Mouse (Mus musculus): ENCODE results near the gene Bdp1.

Gene Bdp1

DNA sequence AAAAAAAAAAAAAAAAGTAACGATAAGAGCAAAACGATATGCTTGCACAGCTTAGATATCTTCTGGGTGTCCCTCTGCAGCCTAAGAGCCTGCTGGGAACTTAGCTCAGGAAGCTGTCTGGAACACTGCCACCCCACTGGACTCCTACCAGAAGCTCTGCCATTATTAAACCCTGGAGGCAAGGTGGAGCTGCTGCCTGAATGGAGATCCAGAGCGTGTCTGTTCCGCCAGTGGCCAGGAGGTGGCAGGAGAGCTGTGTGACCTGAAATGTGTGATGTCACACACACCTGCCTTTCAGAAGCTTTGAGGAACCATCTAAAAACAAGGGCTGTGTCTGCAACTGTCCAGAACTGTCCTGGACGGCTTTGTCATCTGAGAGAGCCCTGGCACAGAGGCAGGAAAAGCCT, 102.1 kb downstream of the Bdp1 start:
- DNase-seq (ENCODE audit: low spot score): peak; percentile 70

DNA sequence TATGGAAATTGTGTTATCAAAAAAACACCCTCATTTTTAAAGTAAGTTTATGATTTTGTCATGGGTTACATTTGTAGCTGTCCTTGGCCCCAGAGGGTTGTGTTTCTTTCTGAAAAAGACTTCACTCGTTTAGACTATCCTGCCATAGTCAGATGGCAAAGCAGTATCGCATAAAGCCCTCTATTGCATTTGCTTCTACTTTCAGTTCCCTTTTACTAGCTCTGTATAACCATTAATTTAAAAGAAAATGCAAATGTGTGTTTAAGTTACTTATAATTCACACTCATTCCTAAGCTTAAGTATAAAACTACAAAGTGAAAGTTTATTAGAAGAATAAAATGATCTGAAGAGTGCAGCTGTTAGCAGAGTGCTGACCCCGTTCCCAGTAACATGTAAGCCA, 104.8 kb downstream of the Bdp1 start:
- DNase-seq (ENCODE audit: low spot score): no peak

GRCm38 (mm10) chr13:99998099-99998498, 105.8 kb downstream of the Bdp1 start:
- no peak for DNase-seq (ENCODE audit: low spot score)

DNA sequence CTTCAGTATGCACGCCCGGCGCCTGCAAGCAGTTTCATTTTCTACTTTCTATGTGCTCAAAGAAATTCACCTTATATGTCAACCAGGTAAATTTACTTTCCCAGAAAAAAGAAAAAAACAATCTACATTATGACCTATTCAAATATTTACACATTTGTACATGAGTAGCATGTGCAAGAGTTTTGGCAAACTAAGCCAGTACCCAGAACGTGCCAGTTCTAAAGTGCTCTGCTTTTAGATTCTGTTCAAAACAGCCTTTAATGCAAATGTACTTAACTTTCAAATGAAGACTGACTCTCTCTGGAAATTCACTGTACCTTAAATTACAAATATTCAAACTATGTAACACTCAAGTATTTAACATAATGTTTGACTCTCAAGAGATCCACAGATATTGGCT, 114.3 kb downstream of the Bdp1 start:
- DNase-seq (ENCODE audit: low spot score): no peak

DNA sequence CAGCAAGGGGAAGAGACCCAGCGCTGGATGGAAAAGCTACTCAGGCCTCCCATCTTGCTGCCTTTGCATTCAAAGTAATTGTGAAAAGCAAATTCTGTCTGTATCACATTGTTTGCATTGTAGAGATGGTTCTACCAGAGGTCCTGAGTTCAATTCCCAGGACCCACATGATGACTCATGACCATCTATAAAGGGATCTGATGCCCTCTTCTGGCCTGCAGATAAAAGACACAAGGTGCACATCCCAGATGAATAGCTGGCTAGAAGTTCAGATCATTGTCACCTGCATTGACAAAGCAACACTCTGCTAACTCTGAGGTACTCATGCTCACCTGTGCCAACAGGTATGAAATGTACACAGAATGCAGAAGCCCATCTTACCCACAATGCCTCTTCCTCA, 120.5 kb downstream of the Bdp1 start:
- no peak for DNase-seq (ENCODE audit: low spot score)

GRCm38 (mm10) chr13:99979406-99979805, 124.5 kb downstream of the Bdp1 start:
- DNase-seq (ENCODE audit: low spot score): no peak

DNA sequence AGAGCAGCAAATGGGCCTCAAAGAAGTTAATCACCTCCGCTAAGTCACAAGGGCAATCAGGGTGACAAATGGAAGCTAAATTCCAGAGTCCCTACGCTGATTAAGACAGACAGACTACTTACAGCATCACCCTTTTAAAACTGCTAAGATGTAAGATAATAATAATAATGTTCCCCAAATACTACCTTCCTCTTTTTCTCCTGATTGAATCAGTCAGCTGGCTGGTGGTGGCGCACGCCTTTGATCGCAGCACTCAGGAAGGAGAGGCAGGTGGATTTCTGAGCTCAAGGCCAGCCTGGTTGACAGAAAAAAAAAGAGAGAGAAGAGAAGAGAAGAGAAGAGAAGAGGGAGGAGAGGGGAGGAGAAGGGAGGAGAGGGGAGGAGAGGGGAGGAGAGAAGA, 133.8 kb downstream of the Bdp1 start:
- DNase-seq (ENCODE audit: low spot score): no peak

All from spleen, adult 12 weeks (tissue).